Mouse (Mus musculus) neural tube, embryonic 13.5 days (tissue): ENCODE results near the gene March2. TPM values are rescaled to one million over a fixed set of nuclear protein-coding genes. Genes with fewer than 3 reads are reported as not detected.

ENCODE experiments used
- ATAC-seq: fragments of 200-750 bp; cut with Nextera tagmentation; 2 replicates; pipeline ENCODE4 v1.8.0; 2017; ENCODE audit warnings: low read depth, mild to moderate bottlenecking, moderate TSS enrichment, moderate library complexity
- H3K27ac ChIP-seq: fragments of 300-500 bp; sonication (generic); replicated peaks from 2 replicates; pipeline ENCODE4 v1.5.1; 2015; ENCODE audit warnings: moderate library complexity, mild to moderate bottlenecking, inconsistent platforms
- H3K27me3 ChIP-seq: fragments of 300-500 bp; sonication (generic); 2 replicates; pipeline ENCODE4 v1.6.1; 2015; ENCODE audit warnings: mild to moderate bottlenecking, inconsistent platforms
- H3K36me3 ChIP-seq: fragments of 300-500 bp; sonication (generic); 2 replicates; pipeline ENCODE4 v1.6.1; 2015; ENCODE audit warnings: mild to moderate bottlenecking, inconsistent platforms
- H3K4me1 ChIP-seq: fragments of 300-500 bp; sonication (generic); replicated peaks from 2 replicates; pipeline ENCODE4 v1.6.1; 2015; ENCODE audit warnings: inconsistent platforms
- H3K4me2 ChIP-seq: fragments of 300-500 bp; sonication (generic); 2 replicates; pipeline ENCODE4 v1.6.1; 2015; ENCODE audit warnings: inconsistent platforms, mild to moderate bottlenecking, moderate library complexity
- H3K4me3 ChIP-seq: fragments of 300-500 bp; sonication (generic); 2 replicates; pipeline ENCODE4 v1.5.1; 2015; ENCODE audit warnings: mild to moderate bottlenecking, inconsistent platforms
- H3K9ac ChIP-seq: fragments of 300-500 bp; sonication (generic); 2 replicates; pipeline ENCODE4 v1.6.1; 2015; ENCODE audit warnings: moderate library complexity, mild to moderate bottlenecking, inconsistent platforms
- H3K9me3 ChIP-seq: fragments of 300-500 bp; sonication (generic); 2 replicates; pipeline ENCODE4 v1.6.1; 2016; ENCODE audit warnings: inconsistent platforms
- WGBS: fragments of 180-500 bp; shearing (Covaris S2); methylation state at CpG from one replicate; pipeline ENCODE4 v1.1.7; 2015; 5-methylcytosine and 5-hydroxymethylcytosine counted together
- polyA plus RNA-seq: library from polyadenylated mRNA; unstranded; fragments of >200 nt; fragmentation: Nextera tagmentation; extraction: Ambion mirVana; gene quantifications from 2 replicates; pipeline ENCODE4 v1.2.1, GENCODE M21; 2015

March2 gene
- polyA plus RNA-seq, 1 experiment from 2014 or later = 74.9 TPM

DNA sequence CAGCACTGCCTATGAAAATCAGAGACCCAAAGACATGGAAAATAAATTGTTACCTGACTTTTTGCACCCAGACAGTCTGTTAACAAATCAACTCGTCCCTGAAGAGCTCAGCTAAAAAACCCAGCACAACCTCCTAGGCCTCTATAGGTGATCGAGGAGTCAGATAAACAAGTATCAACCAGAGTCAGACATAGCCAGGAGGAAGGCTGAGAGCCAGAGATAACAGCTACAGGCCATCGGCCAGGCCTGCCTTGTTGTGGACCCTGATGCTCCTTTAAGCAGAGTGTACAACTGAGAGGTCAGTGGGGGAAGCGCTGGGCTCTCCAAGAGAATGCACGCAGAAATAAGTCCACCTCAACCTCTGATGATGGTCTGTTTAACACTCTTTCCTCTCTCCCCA is 5.2 kb downstream of the March2 start:
- peaks cover 31% of the 10 kb centered on the region for H3K36me3 ChIP-seq
- H3K27me3 ChIP-seq = no peaks in the 10 kb centered on the region
- no peak overlapping the region for H3K4me2 ChIP-seq
- H3K4me3 ChIP-seq = no peak overlapping the region
- no peak for ATAC-seq
- peaks cover 13% of the 10 kb centered on the region for H3K4me1 ChIP-seq
- no peak overlapping the region for H3K27ac ChIP-seq
- H3K9ac ChIP-seq = no peak overlapping the region
- WGBS = 85% methylated on average over 5 of the region's 5 CpGs
- no peaks in the 10 kb centered on the region for H3K9me3 ChIP-seq

DNA sequence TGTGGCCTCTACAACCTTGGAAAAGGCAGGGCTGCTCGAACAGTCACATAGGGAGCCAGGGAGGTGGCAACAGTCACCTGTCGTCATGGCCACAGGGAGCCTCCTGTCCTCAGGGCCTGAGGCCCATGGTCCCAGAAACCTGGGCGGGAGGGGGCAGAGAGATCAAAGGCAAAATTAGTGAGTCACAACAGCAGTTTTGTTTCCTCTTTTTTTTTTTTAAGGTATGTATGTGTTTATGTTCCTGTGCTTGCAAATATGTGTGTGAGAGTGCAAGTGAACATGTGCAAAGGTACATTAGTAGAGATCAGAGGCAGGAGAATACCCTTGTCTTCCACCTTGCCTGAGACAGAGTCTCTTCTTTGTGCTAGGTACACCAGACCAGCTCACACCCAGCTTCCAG is 8.6 kb downstream of the March2 start:
- 85% methylated on average over 3 of the region's 3 CpGs for WGBS
- ATAC-seq = no peak
- Histone ChIP-seq H3K36me3 (peaks cover 58% of the 10 kb centered on the region), H3K4me3 (no peak overlapping the region), H3K9me3 (no peaks in the 10 kb centered on the region), H3K27me3 (no peaks in the 10 kb centered on the region), H3K27ac (no peak overlapping the region), H3K4me1 (no peaks in the 10 kb centered on the region), H3K4me2 (no peak overlapping the region), H3K9ac (no peak overlapping the region)

DNA sequence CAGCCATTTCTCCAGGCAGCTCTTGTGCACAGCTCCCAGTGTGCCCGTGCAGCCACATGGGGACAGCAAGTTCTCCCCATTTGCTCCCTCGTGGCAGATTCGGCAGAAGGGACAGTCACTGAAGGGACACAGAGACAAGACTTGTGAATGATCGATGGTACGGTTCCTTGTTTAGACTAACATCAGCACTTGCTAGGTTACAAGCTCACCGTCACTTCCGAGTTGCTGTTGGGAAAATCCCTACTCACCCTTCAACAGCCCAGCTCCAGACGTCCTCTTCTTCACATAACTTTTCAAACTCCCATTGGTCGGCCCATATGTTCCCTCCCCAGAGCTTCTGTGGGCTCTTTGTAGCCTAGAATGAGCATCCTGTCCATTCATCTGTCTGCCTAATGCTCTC is 15.4 kb downstream of the March2 start:
- no peak for ATAC-seq
- WGBS = 89% methylated on average over 9 of the region's 9 CpGs
- no peaks in the 10 kb centered on the region for H3K9me3 ChIP-seq
- no peaks in the 10 kb centered on the region for H3K4me1 ChIP-seq
- H3K27ac ChIP-seq = no peak overlapping the region
- H3K36me3 ChIP-seq = peaks cover 66% of the 10 kb centered on the region
- H3K4me2 ChIP-seq = no peak overlapping the region
- H3K4me3 ChIP-seq = no peak overlapping the region
- no peak overlapping the region for H3K9ac ChIP-seq
- no peaks in the 10 kb centered on the region for H3K27me3 ChIP-seq

DNA sequence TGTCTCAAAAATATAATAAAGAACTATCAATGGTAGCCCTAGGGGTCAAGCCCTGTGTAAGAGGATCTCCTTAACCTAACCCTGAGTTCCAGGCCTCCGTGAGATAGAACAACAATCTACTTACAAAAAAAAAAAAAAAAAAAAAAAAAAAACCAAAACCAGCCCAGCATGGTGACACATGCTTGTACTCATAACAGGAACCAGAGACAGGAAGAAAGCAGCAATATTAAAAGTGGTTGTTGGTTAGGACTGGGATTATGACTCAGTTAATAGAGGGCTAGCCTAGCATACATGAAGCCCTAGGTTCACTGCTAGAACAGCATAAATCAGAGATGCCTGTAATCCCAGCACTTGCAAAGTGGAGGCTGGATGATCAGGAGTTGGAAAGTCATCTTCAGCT is 16.3 kb downstream of the March2 start:
- no peak for ATAC-seq
- Histone ChIP-seq H3K36me3 (peaks cover 66% of the 10 kb centered on the region), H3K4me2 (no peak overlapping the region), H3K4me3 (no peak overlapping the region), H3K27me3 (no peaks in the 10 kb centered on the region), H3K9ac (no peak overlapping the region), H3K27ac (no peak overlapping the region), H3K4me1 (no peaks in the 10 kb centered on the region), H3K9me3 (no peaks in the 10 kb centered on the region)
- 89% methylated on average over 1 of the region's 1 CpGs for WGBS

DNA sequence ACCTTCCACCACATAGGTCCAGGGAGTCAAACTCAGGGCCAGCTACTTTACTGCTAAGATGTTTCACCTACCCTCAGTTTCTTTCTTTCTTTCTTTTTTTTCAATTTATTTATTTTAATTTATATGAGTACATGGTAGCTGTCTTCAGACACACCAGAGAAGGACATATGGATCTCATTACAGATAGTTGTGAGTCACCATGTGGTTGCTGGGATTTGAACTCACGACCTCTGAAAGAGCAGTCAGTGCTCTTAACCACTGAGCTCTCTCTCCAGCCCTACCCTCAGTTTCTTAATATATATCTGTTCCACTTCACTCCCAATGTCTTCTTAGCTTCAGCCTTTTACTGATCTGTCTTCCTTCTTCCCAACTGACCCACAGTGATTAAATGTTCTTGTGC is 23.0 kb downstream of the March2 start:
- no peak overlapping the region for H3K27ac ChIP-seq
- no peaks in the 10 kb centered on the region for H3K9me3 ChIP-seq
- 87% methylated on average over 1 of the region's 1 CpGs for WGBS
- no peaks in the 10 kb centered on the region for H3K27me3 ChIP-seq
- H3K4me2 ChIP-seq = no peak overlapping the region
- no peak for ATAC-seq
- H3K36me3 ChIP-seq = peaks cover 78% of the 10 kb centered on the region
- no peak overlapping the region for H3K4me3 ChIP-seq
- H3K9ac ChIP-seq = no peak overlapping the region
- no peaks in the 10 kb centered on the region for H3K4me1 ChIP-seq

DNA sequence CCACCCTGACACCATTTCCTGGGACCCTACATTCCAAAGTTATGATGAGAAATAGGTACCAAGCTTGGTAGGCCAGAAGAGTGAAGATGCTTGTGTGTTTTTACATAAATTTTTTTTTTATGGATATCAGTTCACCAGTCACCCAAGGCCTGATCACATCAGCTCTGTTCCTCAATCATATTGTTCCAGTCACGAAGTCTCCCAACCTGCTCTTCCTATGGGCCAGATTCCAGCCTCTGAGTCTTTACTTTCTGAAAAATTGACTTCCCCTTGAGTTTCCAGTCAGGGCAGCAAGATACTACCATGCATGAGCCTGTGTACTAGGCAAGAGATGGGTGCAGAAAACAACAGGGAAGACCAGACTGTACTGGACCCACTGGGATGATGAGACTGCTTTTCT is 31.7 kb downstream of the March2 start, which contains the start of gene Hnrnpm:
Hnrnpm (minus strand) TSS at position 101 of the 400 bp plus-strand sequence.
- no peak for ATAC-seq
- Histone ChIP-seq H3K27me3 (no peaks in the 10 kb centered on the region), H3K4me1 (peaks cover 33% of the 10 kb centered on the region), H3K9me3 (no peaks in the 10 kb centered on the region), H3K36me3 (peaks cover 9% of the 10 kb centered on the region), H3K9ac (peak within 1 kb of the TSS; percentile 60), H3K27ac (peak within 1 kb of the TSS; percentile 98), H3K4me2 (peak within 1 kb of the TSS; percentile 98), H3K4me3 (peak within 1 kb of the TSS; percentile 86)
- 96% methylated on average over 1 of the region's 1 CpGs for WGBS

DNA sequence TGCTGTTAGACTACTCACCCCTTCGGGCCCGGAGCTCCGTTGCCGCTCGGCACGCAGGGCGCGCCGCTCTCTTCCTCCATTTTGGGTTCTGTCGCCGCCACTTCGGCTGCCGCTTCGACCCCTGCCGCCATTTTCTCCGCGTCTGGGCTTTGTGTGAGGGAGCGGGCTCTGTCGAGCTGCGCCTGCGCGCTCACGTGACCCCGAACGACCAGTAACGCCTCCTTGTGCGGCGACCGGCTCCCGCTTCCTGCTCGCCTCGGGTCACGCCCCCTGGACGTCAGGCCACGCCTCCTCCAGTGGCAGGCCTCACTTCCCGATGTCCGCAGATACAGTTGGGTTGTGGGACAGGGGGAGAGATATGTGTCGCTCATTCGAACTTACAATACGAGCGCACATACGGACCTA is 33.2 kb downstream of the March2 start:
- ATAC-seq = peak; percentile 97
- Histone ChIP-seq H3K27ac (peak overlapping the region; percentile 98), H3K9me3 (no peaks in the 10 kb centered on the region), H3K36me3 (0 out of 2 replicates have a peak, but pooled peaks cover 2% of the 10 kb centered on the region), H3K4me3 (peak overlapping the region; percentile 86), H3K27me3 (no peaks in the 10 kb centered on the region), H3K9ac (peak overlapping the region; percentile 96), H3K4me2 (peak overlapping the region; percentile 98), H3K4me1 (peaks cover 47% of the 10 kb centered on the region)
- under 1% methylated on average over 39 of the region's 42 CpGs for WGBS

DNA sequence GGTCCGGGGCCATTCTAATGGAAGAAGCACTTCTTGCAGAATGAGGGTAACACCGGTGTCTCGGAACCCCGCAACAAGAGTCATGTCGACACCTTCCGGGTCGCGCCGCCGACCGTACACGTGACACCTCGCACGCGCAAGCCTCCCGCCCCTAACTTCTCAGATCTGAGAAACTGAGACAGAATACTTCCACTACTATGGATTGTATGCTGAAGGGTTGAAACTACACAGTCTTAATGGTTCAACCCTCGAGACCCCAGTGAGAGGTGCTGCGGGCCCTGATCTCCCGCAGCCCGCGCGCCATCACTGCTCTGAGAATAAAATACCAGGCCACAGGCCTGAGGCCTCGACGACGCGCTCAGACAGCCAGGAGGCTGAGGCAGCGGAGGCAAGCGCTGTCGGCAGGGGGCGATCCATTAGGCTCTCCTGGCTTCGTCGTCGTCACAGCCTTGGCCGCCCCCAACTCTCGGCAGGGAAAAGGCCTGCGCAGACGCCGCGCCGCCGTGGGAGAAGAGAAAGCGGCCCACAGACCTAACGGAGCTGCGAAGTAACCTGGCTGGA is 33.7 kb downstream of the March2 start:
- under 1% methylated on average over 44 of the region's 44 CpGs for WGBS
- Histone ChIP-seq H3K27me3 (no peaks in the 10 kb centered on the region), H3K4me2 (peak overlapping the region; percentile 98), H3K4me3 (peak overlapping the region; percentile 86), H3K4me1 (peaks cover 50% of the 10 kb centered on the region), H3K9me3 (no peaks in the 10 kb centered on the region), H3K27ac (peak overlapping the region; percentile 98), H3K9ac (peak overlapping the region; percentile 96), H3K36me3 (0 out of 2 replicates have a peak, but pooled peaks cover 2% of the 10 kb centered on the region)
- ATAC-seq = peak; percentile 85

DNA sequence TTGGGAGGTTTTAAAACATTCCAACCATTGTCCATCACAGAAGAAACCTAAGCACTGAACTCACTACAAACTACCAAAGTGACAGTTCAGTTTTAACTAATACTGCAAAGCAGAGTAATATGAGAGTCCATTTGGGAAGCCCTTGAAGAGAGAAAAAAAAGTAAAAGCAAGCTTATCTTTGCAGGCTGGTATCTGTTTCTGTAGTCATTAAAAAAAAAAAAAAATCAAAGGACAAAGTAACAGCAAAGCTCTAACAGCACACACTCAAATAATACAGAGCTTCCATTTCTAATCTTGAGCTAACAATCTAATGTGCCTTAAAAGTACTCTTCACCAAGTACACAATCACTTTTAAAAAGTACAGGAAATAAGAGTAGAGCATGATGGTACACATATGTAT is 36.7 kb downstream of the March2 start:
- Histone ChIP-seq H3K4me1 (peaks cover 54% of the 10 kb centered on the region), H3K9ac (no peak overlapping the region), H3K4me3 (no peak overlapping the region; the same call in 1 of the 2 replicates), H3K27ac (no peak overlapping the region), H3K4me2 (peak overlapping the region; percentile 98), H3K9me3 (no peaks in the 10 kb centered on the region), H3K27me3 (no peaks in the 10 kb centered on the region), H3K36me3 (peaks cover 10% of the 10 kb centered on the region; the same call in 1 of the 2 replicates)
- no peak for ATAC-seq

DNA sequence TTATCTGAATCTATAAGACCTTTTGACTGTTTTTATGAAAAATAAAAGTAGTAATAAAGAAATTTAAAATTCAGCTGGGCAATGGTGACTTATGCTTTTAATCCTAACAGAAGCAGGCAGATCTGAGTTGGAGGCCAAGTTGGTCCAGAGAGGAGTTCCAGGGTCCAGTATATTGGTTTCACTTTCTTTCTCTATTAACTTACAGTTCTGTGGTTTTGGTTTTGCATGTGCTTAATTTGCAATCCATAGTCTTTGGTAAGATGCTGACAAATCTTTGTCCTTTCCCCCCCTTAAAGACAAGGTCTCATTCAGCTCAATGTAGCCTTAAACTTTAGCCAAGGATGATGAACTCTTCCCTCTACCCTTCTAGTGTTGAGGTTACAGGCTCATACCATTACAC is 39.7 kb downstream of the March2 start:
- Histone ChIP-seq H3K4me3 (no peak overlapping the region), H3K27ac (no peak overlapping the region), H3K9ac (no peak overlapping the region), H3K4me2 (no peak overlapping the region), H3K36me3 (peaks cover 19% of the 10 kb centered on the region), H3K27me3 (no peaks in the 10 kb centered on the region), H3K4me1 (peaks cover 48% of the 10 kb centered on the region), H3K9me3 (no peaks in the 10 kb centered on the region)
- no peak for ATAC-seq

DNA sequence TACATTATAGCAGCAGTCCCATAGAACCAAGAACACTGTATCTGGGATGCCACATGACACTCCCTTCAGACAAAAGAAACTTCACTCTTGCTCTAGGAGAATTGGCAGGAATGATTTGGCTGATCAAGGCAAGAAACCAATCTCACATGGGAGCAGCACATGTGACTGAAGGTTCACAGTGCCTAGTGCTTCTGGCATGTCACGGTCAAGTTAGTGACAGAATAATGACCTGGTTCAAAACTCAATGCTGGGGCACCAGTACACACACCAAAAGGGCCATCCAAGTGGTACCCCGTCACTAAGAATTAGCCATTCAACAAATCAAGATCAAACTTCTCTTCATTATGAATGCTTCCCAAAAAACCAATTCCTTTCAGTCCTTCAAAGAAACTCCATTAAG is 42.4 kb downstream of the March2 start:
- no peaks in the 10 kb centered on the region for H3K27me3 ChIP-seq
- H3K4me3 ChIP-seq = no peak overlapping the region
- peaks cover 21% of the 10 kb centered on the region for H3K4me1 ChIP-seq
- 91% methylated on average over 2 of the region's 2 CpGs for WGBS
- peaks cover 19% of the 10 kb centered on the region for H3K36me3 ChIP-seq
- no peak overlapping the region for H3K9ac ChIP-seq
- H3K27ac ChIP-seq = no peak overlapping the region
- ATAC-seq = no peak
- no peak overlapping the region for H3K4me2 ChIP-seq
- no peaks in the 10 kb centered on the region for H3K9me3 ChIP-seq

DNA sequence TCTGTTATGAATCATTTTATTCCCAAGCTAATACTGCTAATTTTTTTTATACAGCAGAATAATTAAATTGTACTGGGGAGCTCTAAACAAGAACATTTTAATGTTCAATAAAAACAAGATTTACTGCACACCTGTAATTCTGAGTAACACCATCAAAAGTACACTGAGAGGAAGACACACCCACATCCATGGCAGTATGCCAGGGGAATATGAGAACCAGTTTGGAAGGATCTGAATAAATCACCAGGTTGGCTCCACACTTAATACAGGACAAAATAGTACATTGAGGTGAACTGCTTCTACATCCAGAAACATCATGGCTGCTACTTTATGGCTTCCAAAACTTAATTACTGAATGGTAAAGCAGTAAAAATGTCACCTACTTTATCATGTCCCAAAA is 43.0 kb downstream of the March2 start:
- Histone ChIP-seq H3K4me1 (peaks cover 21% of the 10 kb centered on the region), H3K9ac (no peak overlapping the region), H3K4me3 (no peak overlapping the region), H3K27me3 (no peaks in the 10 kb centered on the region), H3K27ac (no peak overlapping the region), H3K4me2 (no peak overlapping the region), H3K36me3 (peaks cover 19% of the 10 kb centered on the region), H3K9me3 (no peaks in the 10 kb centered on the region)
- ATAC-seq = no peak

DNA sequence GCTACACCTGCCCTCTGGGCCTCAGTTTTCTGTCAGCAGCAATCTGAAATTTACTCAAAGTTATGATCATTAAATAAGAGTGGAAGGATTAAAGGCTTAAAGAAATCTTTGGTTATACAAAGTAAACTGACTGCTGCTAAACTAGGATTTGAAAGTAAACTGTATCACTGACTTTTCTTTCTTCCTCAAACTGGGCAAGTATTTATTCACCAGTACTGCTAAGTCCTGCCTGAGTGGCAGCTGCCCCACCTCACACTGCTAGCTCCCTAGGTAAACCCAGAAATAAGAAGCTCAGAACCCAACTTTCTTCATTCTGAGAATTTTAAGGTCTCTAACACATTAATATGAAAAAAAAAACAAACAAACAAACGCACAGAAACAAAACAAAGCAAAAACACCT is 44.6 kb downstream of the March2 start:
- Histone ChIP-seq H3K4me3 (no peak overlapping the region), H3K36me3 (peaks cover 21% of the 10 kb centered on the region), H3K9ac (no peak overlapping the region), H3K4me2 (no peak overlapping the region), H3K9me3 (no peaks in the 10 kb centered on the region), H3K4me1 (peaks cover 21% of the 10 kb centered on the region), H3K27me3 (no peaks in the 10 kb centered on the region), H3K27ac (no peak overlapping the region)
- no peak for ATAC-seq
- WGBS = 81% methylated on average over 1 of the region's 1 CpGs
